Mouse (Mus musculus) myocyte (in vitro differentiated cells): ENCODE measurements around the gene Tysnd1. TPM values are rescaled to one million over a fixed set of nuclear protein-coding genes. Genes with fewer than 3 reads are reported as not detected.

Experiments used
- H3K27me3 ChIP-seq: one replicate; pipeline ENCODE4 v1.6.1; 2011; ENCODE audit not compliant: control insufficient read depth, insufficient read depth, insufficient read length
- H3K36me3 ChIP-seq: one replicate; pipeline ENCODE4 v1.6.1; 2011; ENCODE audit not compliant: control insufficient read depth, insufficient read depth
- H3K4me2 ChIP-seq: one replicate; pipeline ENCODE4 v1.6.1; 2011; ENCODE audit warnings: low read depth, control low read depth
- H3K4me3 ChIP-seq: one replicate; pipeline ENCODE4 v1.5.1; 2011; ENCODE audit warnings: mild to moderate bottlenecking, control low read depth, moderate library complexity
- H3K79me2 ChIP-seq: one replicate; pipeline ENCODE4 v1.6.1; 2011; ENCODE audit not compliant: control insufficient read depth, insufficient read depth
- H3ac ChIP-seq: one replicate; pipeline ENCODE4 v1.6.1; 2011; ENCODE audit not compliant: control insufficient read depth, insufficient read length
- CEBPB ChIP-seq: IDR thresholded peaks from 2 replicates; pipeline ENCODE4 v1.6.1; 2011; ENCODE audit warnings: mild to moderate bottlenecking, moderate library complexity; ENCODE audit not compliant: poor library complexity, insufficient read depth, severe bottlenecking
- E2F4 ChIP-seq: IDR thresholded peaks from one replicate; pipeline ENCODE4 v1.6.1; 2011; ENCODE audit warnings: mild to moderate bottlenecking, control low read depth, moderate library complexity; ENCODE audit not compliant: insufficient read depth
- MAX ChIP-seq: IDR thresholded peaks from one replicate; pipeline ENCODE4 v1.6.1; 2011; ENCODE audit warnings: low read depth, mild to moderate bottlenecking, control low read depth
- MYOD1 ChIP-seq, 3 experiments: IDR thresholded peaks; one replicate each; pipeline ENCODE4 v1.6.1; 2011; ENCODE audit warnings: control low read depth in 2 of 3, low read depth in 2 of 3, mild to moderate bottlenecking in 2 of 3, moderate library complexity in 1 of 3; ENCODE audit not compliant: insufficient read length in 2 of 3, control insufficient read depth in 1 of 3
- MYOG ChIP-seq, 3 experiments: IDR thresholded peaks; one replicate each; pipeline ENCODE4 v1.6.1; 2011; ENCODE audit warnings: control low read depth in 2 of 3, low read depth in 2 of 3, mild to moderate bottlenecking in 2 of 3; ENCODE audit not compliant: insufficient read length in 2 of 3, control insufficient read depth in 1 of 3, insufficient read depth in 1 of 3
- POLR2A ChIP-seq: IDR thresholded peaks from one replicate; pipeline ENCODE4 v1.6.1; 2011; ENCODE audit warnings: low read depth, mild to moderate bottlenecking, control low read depth, moderate library complexity; ENCODE audit not compliant: insufficient read length
- POLR2AphosphoS2 ChIP-seq: IDR thresholded peaks from one replicate; pipeline ENCODE4 v1.6.1; 2011; ENCODE audit warnings: low read depth, control low read depth; ENCODE audit not compliant: insufficient read length
- REST ChIP-seq: IDR thresholded peaks from one replicate; pipeline ENCODE4 v1.6.1; 2011; ENCODE audit warnings: mild to moderate bottlenecking, control low read depth, moderate library complexity; ENCODE audit not compliant: insufficient read depth, insufficient read length
- SRF ChIP-seq: IDR thresholded peaks from one replicate; pipeline ENCODE4 v1.6.1; 2011; ENCODE audit warnings: low read depth; ENCODE audit not compliant: control insufficient read depth, insufficient read length
- TCF12 ChIP-seq: IDR thresholded peaks from one replicate; pipeline ENCODE4 v1.6.1; 2011; ENCODE audit warnings: mild to moderate bottlenecking, control low read depth; ENCODE audit not compliant: poor library complexity, insufficient read depth, severe bottlenecking
- TCF3 ChIP-seq: IDR thresholded peaks from one replicate; pipeline ENCODE4 v1.6.1; 2011; ENCODE audit warnings: low read depth, control low read depth; ENCODE audit not compliant: insufficient read length
- USF1 ChIP-seq: IDR thresholded peaks from one replicate; pipeline ENCODE4 v1.6.1; 2011; ENCODE audit warnings: low read depth, mild to moderate bottlenecking, control low read depth, moderate library complexity
- polyA plus RNA-seq: library from polyadenylated mRNA; unstranded; fragments of >200 nt; fragmentation: generic; extraction: Trizol; gene quantifications from one replicate; pipeline ENCODE4 v1.2.1, GENCODE M21; 2012; ENCODE audit warnings: missing spikeins

Gene Tysnd1
- polyA plus RNA-seq, 1 experiment, result 25.3 TPM

DNA sequence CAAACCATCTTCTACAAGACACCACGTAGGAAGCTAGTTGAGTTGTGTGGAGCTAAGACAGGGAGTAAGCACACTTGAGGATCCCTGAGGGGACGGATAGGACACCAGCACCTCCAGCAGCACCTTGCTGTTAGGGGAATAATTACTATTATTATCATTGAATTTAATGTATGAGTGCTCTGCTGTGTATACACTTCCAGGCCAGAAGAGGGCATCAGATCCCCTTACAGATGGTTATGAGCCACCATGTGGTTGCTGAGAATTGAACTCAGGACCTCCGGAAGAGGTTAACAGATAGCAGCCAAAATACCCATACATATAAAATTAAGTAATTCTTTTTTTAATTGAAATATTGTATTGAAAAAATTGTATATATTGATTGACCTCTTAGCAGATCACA lies 24.6 kb upstream of the Tysnd1 start:
- TF ChIP-seq MYOD1 (IDR thresholded peaks at IDR 0.05; ENCODE audit: control insufficient read depth in 1 of 3, insufficient read length in 2 of 3, low read depth in 2 of 3) (no peak), POLR2A (no peak), MYOG (IDR thresholded peaks at IDR 0.05; ENCODE audit: control insufficient read depth in 1 of 3, insufficient read depth in 1 of 3, insufficient read length in 2 of 3, low read depth in 2 of 3) (no peak), CEBPB (no peak), POLR2AphosphoS2 (no peak), TCF3 (no peak), MAX (no peak), SRF (no peak), USF1 (no peak)
- H3K4me3 ChIP-seq, result no peak overlapping the region
- H3K36me3 ChIP-seq, result peaks cover 11% of the 10 kb centered on the region
- no peaks in the 10 kb centered on the region for H3K79me2 ChIP-seq
- no peaks in the 10 kb centered on the region for H3K27me3 ChIP-seq
- no peak overlapping the region for H3K4me2 ChIP-seq
- no peak overlapping the region for H3ac ChIP-seq

DNA sequence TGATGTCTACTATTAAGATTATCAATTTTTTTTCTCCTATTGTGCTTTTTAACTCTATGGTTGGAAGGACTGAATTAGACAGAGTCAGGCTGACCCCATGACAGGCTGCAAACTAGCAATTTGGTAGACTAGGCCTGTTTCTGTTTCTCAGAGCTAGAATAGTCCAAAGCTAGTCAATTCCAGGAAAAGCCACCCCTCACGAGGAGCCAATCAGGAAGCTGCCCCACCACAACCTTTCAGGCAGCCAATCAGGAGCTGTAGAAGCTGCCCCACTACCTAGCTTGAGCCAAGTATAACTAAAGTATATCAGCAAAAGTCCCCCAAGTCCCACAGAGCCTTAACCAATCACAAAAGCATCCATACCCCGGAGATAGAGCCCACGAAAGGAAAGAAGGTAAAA lies 19.4 kb upstream of the Tysnd1 start:
- Histone ChIP-seq H3K4me3 (no peak overlapping the region), H3K79me2 (peaks cover 6% of the 10 kb centered on the region), H3K36me3 (no peaks in the 10 kb centered on the region), H3K4me2 (no peak overlapping the region), H3ac (no peak overlapping the region), H3K27me3 (no peaks in the 10 kb centered on the region)
- TF ChIP-seq CEBPB (no peak), POLR2AphosphoS2 (no peak), USF1 (no peak), E2F4 (no peak), POLR2A (no peak), REST (no peak), TCF3 (no peak), MYOG (IDR thresholded peaks at IDR 0.05; ENCODE audit: control insufficient read depth in 1 of 3, insufficient read depth in 1 of 3, insufficient read length in 2 of 3, low read depth in 2 of 3) (no peak), SRF (no peak), MYOD1 (IDR thresholded peaks at IDR 0.05; ENCODE audit: control insufficient read depth in 1 of 3, insufficient read length in 2 of 3, low read depth in 2 of 3) (no peak), MAX (no peak), TCF12 (no peak)

DNA sequence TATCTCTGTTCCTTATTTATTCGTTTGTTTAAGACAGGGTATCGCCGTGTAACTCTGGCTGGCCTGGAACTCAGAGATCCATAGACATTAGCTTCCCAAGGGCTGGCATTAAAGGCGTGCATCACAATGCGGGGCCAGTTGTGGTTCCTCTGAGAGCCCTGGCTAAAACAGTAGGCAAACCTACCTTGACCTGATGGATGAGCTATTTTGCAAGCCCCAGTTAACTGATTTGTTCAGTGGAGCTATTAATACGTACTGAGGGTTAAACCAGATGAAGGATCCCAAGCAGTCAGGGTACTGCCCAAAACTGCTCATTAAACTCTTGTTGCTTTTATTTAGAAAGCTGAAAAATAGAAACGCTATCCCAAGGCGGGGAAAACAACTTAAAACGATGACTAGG lies 15.8 kb upstream of the Tysnd1 start:
- Histone ChIP-seq H3K36me3 (peaks cover 9% of the 10 kb centered on the region), H3K4me2 (peak overlapping the region; percentile 83), H3K79me2 (peaks cover 42% of the 10 kb centered on the region), H3K4me3 (peak overlapping the region; percentile 76), H3ac (peak overlapping the region; percentile 62), H3K27me3 (no peaks in the 10 kb centered on the region)
- no peak for TF ChIP-seq TCF3
- TF ChIP-seq E2F4, result no peak
- TF ChIP-seq POLR2AphosphoS2, result no peak
- no peak for TF ChIP-seq MYOG (IDR thresholded peaks at IDR 0.05; ENCODE audit: control insufficient read depth in 1 of 3, insufficient read depth in 1 of 3, insufficient read length in 2 of 3, low read depth in 2 of 3)
- TF ChIP-seq TCF12, result no peak
- TF ChIP-seq REST, result no peak
- no peak for TF ChIP-seq CEBPB
- no peak for TF ChIP-seq SRF
- no peak for TF ChIP-seq MYOD1 (IDR thresholded peaks at IDR 0.05; ENCODE audit: control insufficient read depth in 1 of 3, insufficient read length in 2 of 3, low read depth in 2 of 3)
- TF ChIP-seq USF1, result no peak

DNA sequence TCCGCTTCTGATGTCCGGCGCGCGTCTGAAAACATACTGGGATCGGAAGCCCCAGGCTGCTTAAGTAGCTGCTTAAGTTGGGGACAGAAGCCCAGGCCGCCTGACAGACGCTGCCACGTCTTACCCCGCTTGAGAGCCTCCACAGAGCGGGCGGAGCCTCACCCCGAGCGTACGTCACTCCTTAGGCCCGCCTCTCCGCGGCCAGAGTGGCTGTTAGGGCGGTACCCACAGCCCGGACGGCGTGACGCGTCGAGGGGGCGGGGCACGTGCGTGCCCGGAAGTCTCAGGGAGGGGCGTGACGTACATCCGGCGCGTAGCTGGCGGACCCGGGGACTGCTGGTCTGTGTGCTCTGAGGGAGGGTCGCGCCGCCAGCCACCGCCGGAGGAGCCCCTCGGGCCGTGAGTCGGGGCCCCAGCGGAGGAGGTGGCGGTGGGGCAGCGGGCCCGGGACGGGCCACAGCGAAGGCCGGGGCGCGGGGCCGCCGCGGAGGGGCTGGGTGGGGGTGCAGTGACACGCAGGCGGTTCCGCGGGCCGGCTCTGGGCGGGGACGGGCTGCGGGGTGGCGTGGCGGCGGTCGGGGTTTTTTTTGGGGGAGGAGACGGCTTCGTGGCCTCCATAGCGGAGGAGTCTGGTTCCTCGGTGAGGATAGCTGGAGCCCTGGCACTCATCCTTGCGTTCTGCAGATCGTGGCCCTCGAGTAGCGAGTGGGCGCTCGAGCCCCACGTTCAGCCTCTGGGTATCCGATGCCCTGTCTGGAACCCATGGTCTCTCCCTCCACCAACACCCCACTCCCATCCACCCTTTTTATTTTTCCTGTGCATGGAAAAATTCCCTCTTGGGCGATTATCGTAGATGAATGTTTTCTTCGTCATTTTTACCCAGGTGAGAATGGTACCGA lies 15.1 kb upstream of the Tysnd1 start, which contains the start of gene Sar1a:
TSS of gene Sar1a (plus strand) at position 285 of the 899 bp plus-strand sequence.
- peak within 1 kb of the TSS; percentile 76 for H3K4me3 ChIP-seq
- H3K27me3 ChIP-seq, result no peaks in the 10 kb centered on the region
- TF ChIP-seq E2F4, result no peak
- TF ChIP-seq POLR2AphosphoS2, result peak; percentile 94
- TF ChIP-seq USF1, result peak; percentile 29
- TF ChIP-seq MYOG (IDR thresholded peaks at IDR 0.05; ENCODE audit: control insufficient read depth in 1 of 3, insufficient read depth in 1 of 3, insufficient read length in 2 of 3, low read depth in 2 of 3), result no peak
- peak; percentile 91 for TF ChIP-seq POLR2A
- TF ChIP-seq SRF, result peak; percentile 24
- TF ChIP-seq MYOD1 (IDR thresholded peaks at IDR 0.05; ENCODE audit: control insufficient read depth in 1 of 3, insufficient read length in 2 of 3, low read depth in 2 of 3), result peak in 1 of 3 experiments; percentile 34
- H3K4me2 ChIP-seq, result peak within 1 kb of the TSS; percentile 83
- H3ac ChIP-seq, result peak within 1 kb of the TSS; percentile 62
- H3K79me2 ChIP-seq, result peaks cover 49% of the 10 kb centered on the region
- H3K36me3 ChIP-seq, result peaks cover 16% of the 10 kb centered on the region

DNA sequence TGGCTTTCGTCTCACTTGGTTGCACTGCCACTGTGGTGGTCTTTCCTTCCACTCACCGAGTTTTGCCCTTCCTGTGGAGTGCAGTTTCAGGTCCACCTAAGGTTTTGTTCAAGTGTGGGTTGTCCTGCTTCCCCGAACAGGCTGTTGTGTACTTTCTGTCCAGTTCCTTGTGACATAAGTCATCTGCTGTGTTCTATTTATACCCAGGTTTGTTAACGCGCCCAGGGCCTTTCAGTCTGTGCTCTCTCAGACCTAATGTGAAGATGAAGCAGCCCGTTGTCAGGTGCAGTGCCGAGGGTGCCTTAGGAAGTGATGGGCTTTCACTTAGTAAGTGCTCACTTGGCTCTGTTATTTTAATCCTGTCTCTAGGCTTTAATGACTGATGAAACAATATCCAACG lies 5.9 kb upstream of the Tysnd1 start:
- Histone ChIP-seq H3K79me2 (peaks cover 15% of the 10 kb centered on the region), H3K4me2 (no peak overlapping the region), H3ac (no peak overlapping the region), H3K4me3 (no peak overlapping the region), H3K27me3 (no peaks in the 10 kb centered on the region), H3K36me3 (peaks cover 68% of the 10 kb centered on the region)
- TF ChIP-seq POLR2AphosphoS2 (no peak), CEBPB (no peak)
